Mouse (Mus musculus) kidney, postnatal 25 days (tissue): ENCODE results near the gene Slco1b2.
"Not testable (repeated sequence)": the region's sequence is repeated elsewhere in the genome, so short reads cannot be mapped to it uniquely, and the experiment has no call there.

ENCODE experiments used
- DNase-seq, 2 experiments: peaks; one replicate each; pipeline ENCODE4 v3.0.0; 2021; ENCODE audit warnings: mixed read lengths in 2 of 2

The Slco1b2 gene

DNA sequence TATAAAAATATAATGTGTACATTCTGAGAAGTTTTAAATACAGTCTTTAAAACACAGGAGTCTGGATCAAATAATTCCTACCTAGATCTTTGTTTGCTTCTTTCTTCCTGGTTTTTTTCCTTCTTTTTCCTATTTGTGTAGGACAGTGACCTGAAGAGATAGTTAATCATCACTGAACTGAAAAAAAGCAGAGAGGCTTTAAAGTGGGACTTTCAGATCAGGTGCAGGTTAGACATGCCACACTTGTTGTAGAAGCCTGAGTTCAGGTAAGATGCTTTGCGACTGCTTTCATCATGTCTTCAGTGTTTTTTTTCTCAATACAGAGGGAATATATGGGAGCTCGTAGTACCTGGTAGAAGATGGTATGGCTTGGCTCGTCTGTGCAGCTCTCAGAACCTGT is at the start of gene Slco1b2:
Slco1b2 (plus strand) TSS at position 228 of the 400 bp plus-strand sequence.
- DNase-seq = no peak

DNA sequence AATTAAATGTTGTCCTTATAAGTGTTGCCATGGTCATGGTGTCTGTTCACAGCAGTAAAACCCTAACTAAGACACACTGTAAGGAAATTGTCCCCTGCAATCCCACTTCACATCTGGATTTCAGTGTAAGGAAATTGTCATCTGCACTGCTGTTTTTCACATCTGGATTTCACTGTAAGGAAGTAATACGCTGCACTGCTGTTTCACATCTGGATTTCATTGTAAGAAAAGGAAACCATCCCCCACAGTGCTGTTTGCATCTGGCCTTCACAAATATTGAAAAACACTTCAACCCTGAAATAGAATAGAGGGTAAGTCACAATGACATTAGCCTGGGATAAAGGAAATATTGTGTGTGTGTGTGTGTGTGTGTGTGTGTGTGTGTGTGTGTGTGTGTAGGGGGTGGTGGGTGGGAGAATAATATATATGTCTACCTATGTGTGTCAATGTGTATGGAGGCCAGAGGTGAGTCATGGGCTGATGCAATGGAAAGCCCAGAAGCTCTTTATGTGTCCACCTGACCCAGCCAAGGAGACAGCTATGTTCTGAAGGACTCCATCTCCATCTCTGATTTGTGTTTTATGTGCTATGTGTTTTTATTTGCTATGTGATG is 44.4 kb upstream of the Slco1b2 start:
- no peak for DNase-seq

DNA sequence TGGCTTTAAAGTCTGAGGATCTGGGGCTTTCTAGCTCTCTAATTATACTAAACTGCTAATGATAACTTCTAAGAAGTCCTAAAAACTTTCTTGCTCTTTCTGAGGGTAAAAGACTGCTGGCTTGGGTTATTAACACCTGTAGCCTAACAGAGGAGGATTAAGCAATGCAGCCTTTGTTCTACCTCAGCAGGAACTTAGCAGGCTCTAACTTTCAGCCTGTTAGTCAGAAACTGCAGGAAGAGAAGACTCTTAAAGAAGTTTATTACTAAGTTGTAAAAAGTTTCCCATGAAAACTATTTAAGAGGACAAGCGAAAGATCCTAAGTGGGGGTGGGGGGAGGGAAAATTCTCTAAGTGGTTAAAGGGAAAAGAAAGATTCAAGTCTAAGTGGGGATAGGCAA is 39.3 kb upstream of the Slco1b2 start:
- no peak for DNase-seq

DNA sequence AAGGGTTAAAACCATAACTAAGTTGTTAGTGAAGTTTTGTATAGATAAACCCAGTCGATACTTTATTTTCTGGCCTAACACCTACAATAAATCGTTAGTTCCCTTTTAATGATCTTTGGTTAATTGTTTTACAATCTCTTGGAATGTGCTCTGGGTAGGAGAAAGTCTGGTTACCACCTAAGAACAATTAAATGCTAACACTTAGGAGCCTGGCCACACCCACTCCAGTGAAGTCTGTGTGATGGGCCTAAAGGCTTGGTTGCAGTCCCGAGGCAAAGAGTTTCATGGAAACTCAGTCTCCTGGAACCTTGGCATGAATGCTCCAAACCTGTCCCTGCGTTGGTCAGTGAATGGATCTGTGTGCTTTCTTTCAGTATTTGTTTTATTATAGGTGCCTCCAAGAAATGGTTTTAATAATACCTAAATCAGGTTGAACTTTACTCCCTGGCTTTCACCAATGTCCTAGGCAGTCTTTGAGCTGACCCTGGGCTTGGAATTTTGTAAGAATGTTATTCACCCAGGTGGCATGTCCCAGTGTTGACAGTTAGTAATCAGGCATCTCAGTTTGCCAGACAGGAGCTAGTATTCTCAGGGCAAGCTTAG is 38.6 kb upstream of the Slco1b2 start:
- not testable (repeated sequence) for DNase-seq

DNA sequence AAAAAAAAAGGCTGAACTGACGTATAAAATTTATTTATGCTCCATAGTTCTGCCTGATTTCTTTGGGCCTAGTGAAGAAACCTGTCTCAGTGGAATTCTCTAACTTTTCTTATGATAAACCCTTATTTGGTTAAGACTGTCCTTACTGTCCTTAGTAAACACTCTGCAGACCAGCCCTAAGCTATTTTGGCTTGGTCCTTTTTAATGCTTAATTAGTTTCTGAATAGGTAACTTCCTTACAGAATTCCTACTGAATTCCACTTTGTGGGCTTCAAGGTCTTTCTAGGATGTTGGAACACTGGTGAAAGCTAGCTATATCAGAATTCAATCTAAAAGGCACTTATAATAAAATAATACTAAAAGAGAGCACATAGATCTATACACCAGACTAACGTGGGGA is 33.2 kb upstream of the Slco1b2 start:
- DNase-seq = no peak

DNA sequence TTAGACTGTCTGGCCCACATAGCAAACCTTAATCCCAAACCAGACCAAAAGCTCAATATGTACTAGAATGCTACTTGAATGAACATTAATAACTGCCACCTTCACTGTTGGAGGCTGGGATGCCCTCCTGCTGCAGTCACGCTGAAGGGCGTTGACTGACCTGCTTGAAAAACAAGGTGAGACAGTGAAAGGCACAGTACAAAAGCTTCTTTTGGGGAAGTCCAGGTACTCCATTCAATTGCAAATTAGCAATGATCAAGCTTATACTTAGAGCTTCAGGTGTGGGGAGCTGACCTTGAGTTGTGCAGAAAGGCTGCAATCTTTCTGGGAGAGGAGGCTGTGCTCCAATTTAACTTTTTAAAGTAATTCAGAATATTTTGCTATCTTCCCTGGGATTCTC is 32.3 kb upstream of the Slco1b2 start:
- no peak for DNase-seq

DNA sequence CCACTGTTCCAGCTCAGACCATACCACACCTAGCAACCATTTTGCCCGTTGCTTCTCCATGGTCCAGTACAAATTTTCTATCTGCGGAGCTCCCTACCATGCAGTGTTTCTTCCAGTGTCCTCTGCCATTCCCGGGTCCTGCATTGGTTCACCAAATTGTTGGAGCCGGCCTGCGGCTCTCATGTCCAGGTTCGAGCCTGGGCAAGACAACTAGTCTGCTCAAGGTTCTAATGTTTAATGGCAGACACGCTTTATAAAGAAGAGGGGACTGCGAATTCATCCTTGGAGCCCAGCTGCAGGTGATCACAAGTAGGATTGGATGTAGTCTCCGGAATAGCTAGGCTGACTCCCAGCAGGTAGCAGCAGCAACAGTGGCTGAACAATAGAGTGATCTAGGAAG is 28.4 kb upstream of the Slco1b2 start:
- DNase-seq = no peak

DNA sequence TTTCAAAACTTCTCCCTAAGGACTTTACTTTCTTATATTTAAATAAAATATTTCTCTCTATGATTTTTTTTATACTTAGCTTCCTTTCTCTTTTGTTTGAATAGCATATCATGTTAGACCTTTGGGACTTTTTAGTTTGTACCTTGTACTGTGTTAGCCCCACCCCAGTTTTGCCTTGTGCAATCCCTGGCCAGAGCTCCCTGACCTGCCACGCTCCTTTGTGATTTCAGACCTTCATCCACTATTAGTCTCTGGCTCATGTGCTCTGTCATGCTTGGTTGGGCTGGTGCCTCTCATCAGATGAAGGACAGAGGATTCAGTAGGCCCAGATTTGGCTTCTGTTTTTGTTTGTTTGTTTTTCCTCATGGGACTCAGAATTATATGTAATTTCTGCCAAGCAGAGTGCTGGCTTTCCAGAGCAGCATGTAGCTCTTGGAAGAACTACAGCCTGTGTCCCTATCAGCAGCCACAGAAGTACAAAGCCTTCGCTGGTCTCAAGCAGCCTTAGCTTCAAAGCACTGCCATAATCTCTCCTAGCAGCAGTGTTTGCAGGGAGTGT is 18.5 kb upstream of the Slco1b2 start:
- DNase-seq = no peak

DNA sequence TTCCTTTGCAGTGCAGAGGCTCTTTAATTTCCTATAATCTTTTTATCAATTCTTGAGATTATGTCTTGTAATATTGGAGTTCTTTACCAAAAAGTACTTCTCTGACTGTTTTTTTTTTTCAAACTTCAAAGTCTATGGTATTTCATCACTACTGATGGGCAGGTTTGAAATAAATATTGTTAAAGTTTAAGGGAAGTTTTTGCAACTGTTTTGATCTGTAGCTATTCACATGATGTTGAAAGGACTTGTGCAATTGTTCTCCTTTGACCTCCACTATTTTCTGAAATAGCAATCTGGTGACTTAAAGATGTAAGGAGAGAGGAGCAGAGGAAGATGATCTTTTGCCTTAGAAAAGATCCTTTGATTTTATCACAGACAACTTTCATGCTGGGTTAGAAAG is 15.3 kb upstream of the Slco1b2 start:
- DNase-seq = no peak

DNA sequence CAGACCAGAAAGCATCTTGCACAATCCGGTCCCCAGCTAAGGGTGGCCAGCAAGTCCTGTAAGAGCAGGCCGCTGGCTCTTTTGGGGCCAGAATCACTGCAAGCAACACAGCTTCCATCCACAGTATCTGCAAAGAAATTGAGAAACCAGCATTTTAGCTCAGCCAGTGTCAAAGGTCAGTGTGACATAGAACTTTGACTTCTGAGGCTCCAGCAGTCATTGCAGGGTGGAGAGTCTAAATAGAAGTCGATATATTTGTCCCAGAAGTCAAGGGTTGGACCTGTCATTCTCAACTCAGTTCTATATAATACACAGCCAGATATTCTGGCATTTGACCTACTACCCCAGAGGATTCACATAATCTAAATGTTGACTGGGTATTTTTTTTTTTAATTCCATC is 14.0 kb upstream of the Slco1b2 start:
- peak in 1 of 2 experiments; percentile 29 for DNase-seq

DNA sequence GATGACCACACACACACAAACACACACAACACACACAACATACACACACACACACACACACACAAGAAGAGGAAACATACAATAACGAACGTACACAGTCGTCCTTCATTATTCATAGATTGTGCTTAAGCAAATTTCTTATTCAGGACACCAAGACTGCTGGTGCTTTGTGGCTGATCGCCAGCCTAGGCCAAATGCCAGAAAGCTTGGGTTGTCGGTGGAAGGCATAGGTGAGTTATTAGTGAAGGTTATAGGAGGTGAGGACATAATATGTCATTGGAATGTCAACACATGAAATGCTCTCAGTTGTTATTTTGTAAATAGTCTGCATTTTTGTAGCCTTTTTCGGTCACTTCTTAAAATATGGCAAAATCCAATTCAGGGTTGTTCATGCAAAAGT is 3.6 kb downstream of the Slco1b2 start:
- peak; percentile 43 to 54 for DNase-seq

DNA sequence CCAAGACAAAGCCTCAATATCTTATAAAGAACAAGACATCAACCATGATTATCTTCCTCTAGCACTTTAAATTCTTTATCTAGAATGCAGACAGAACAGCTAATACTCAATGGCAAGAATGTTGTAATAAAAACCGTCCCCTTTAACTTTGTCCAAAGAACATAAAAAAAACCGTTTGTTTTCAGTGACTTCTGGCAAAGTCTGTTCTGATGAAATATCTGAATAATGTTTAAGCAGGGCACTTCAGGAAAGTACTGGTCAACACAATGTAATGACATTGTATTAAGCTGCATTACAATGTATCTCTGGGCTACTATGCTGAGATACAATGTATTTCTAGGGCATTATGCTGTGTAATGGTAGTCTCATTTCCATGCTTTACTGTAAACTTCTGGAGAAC is 5.9 kb downstream of the Slco1b2 start:
- DNase-seq = no peak

DNA sequence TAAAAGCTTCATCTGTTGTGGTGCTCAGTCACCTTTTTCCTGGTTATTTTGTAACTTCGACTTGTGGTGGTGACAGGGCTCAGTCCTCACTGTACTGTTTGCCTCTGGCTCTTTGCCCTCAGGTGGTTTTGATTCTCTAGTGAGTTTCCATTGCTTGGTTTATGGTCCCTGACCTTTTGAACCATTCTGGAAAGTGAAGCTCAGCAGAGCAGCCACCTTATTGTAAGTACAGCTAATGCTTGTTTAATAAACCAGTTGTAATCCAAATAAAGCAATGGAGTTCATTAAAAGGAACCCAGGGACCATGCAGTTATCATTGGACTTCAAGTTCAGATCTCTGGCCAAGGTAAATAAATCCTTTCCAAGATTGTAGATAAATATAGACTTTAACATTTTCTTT is 11.3 kb downstream of the Slco1b2 start:
- DNase-seq = peak; percentile 40 to 50

DNA sequence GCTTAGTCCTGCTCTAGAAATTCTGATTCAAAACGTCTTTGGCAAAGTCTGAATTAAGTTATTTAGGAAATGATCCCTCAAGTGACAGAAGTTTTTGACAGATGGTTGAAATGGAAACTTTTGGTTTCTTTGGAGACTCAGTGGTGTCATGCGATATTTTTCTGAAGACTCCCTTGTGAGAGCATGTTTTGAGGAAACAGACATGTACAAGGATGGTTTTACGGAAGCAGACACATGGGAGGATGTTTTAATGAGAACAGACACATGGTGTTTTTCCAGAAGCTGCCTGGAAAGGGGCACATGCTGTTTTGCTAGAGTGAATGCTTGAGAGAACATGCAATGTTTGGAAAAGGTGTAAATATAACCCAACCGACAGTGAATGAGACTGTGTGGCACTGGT is 57.7 kb downstream of the Slco1b2 start:
- no peak for DNase-seq

DNA sequence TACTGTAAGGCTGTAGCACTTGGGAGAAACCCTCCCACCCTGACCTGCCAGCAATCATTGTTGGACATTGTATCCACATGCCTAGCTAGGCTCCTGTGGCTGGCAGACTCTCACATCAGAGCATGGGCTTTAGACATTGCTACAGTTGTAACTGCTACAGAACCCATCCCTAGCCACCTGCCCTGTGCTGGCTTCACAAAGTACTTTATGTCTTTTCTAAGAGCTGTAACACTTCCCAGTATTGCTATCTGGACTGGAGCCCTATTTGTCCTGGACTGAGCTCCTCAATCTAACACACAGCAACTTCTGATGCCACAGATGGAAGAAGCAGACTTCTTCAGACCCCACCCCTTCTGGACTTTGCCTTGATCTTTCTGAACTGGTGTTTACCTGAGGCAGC is 61.9 kb downstream of the Slco1b2 start:
- DNase-seq = no peak
